Mouse (Mus musculus) left cerebral cortex, postnatal 10 days (tissue): ENCODE measurements at regions not wholly inside any gene's neighbourhood (a gene's known extent, or its start where the extent isn't known, plus 50 kb on each side); places are given as distances from the start of the nearest gene placed in this dataset.

ENCODE experiments used
- DNase-seq, 2 experiments: peaks; one replicate each; pipeline ENCODE4 v3.0.0; 2021 to 2022; ENCODE audit warnings: low spot score in 2 of 2, mixed read lengths in 1 of 2; ENCODE audit errors: extremely low spot score in 1 of 2
- intact Hi-C: fragments of 180-260 bp; cut with DNase I; formaldehyde crosslinking; loops from one replicate; pipeline ENCODE4 v1.15.1; 2025

GRCm38 (mm10) chr8:8419360-8420330 is 241.4 kb downstream of the Efnb2 start:
- intact Hi-C loops: no loop called here
- peak in 1 of 2 experiments; percentile 2 for DNase-seq

- no peak for DNase-seq
- intact Hi-C loops: no loop called here
Observed at GRCm38 (mm10) chr8:8418929-8419328, 242.1 kb downstream of the Efnb2 start.

- no peak for DNase-seq
- intact Hi-C loops: no loop called here
Observed at GRCm38 (mm10) chr8:8418525-8418924, 242.5 kb downstream of the Efnb2 start.

GRCm38 (mm10) chr8:8416092-8416701 is 244.8 kb downstream of the Efnb2 start:
- DNase-seq: no peak
- intact Hi-C loops: no loop called here

GRCm38 (mm10) chr8:8407357-8407756 is 253.7 kb downstream of the Efnb2 start:
- intact Hi-C loops: no loop called here

GRCm38 (mm10) chr8:8403410-8403809 is 257.6 kb downstream of the Efnb2 start:
- no peak for DNase-seq
- intact Hi-C loops: no loop called here

More at GRCm38 (mm10) chr8:8407357-8407756, 253.7 kb downstream of the Efnb2 start:
- DNase-seq: no peak

- DNase-seq: peak in 1 of 2 experiments; percentile 28
- intact Hi-C loops: no loop called here
Observed at GRCm38 (mm10) chr8:8392303-8392702, 268.7 kb downstream of the Efnb2 start.

GRCm38 (mm10) chr8:8391321-8391720 is 269.7 kb downstream of the Efnb2 start:
- no peak for DNase-seq
- intact Hi-C loops: no loop called here

- intact Hi-C loops: no loop called here
Observed at GRCm38 (mm10) chr8:8378248-8378647, 282.8 kb downstream of the Efnb2 start.

GRCm38 (mm10) chr8:8376791-8377190 is 284.3 kb downstream of the Efnb2 start:
- intact Hi-C loops: no loop called here
- DNase-seq: no peak

More at GRCm38 (mm10) chr8:8378248-8378647, 282.8 kb downstream of the Efnb2 start:
- no peak for DNase-seq

GRCm38 (mm10) chr8:8376379-8376778 is 284.7 kb downstream of the Efnb2 start:
- DNase-seq: no peak
- intact Hi-C loops: no loop called here

GRCm38 (mm10) chr8:8367282-8367871 is 293.7 kb downstream of the Efnb2 start:
- intact Hi-C loops: no loop called here
- DNase-seq: no peak

- intact Hi-C loops: no loop called here
- no peak for DNase-seq
Observed at GRCm38 (mm10) chr8:8361941-8362537, 299.0 kb downstream of the Efnb2 start.

- no peak for DNase-seq
- intact Hi-C loops: no loop called here
Observed at GRCm38 (mm10) chr8:8360586-8360985, 300.5 kb downstream of the Efnb2 start.

GRCm38 (mm10) chr8:8354977-8355376 is 306.1 kb downstream of the Efnb2 start:
- intact Hi-C loops: no loop called here
- DNase-seq: no peak

- no peak for DNase-seq
- intact Hi-C loops: no loop called here
Observed at GRCm38 (mm10) chr8:8344661-8345060, 316.4 kb downstream of the Efnb2 start.

- intact Hi-C loops: no loop called here
Observed at GRCm38 (mm10) chr8:8335256-8335972, 325.6 kb downstream of the Efnb2 start.

GRCm38 (mm10) chr8:8334515-8334914 is 326.5 kb downstream of the Efnb2 start:
- intact Hi-C loops: no loop called here
- DNase-seq: no peak

More at GRCm38 (mm10) chr8:8335256-8335972, 325.6 kb downstream of the Efnb2 start:
- no peak for DNase-seq

GRCm38 (mm10) chr8:8331249-8331648 is 329.8 kb downstream of the Efnb2 start:
- DNase-seq: no peak
- intact Hi-C loops: no loop called here
